Mouse (Mus musculus) liver (tissue): ENCODE results near the gene Iqsec3.

ENCODE experiments used
- DNase-seq: peaks from one replicate; pipeline ENCODE4 v3.0.0-alpha.2; 2020; ENCODE audit warnings: mixed read lengths

Gene Iqsec3

DNA sequence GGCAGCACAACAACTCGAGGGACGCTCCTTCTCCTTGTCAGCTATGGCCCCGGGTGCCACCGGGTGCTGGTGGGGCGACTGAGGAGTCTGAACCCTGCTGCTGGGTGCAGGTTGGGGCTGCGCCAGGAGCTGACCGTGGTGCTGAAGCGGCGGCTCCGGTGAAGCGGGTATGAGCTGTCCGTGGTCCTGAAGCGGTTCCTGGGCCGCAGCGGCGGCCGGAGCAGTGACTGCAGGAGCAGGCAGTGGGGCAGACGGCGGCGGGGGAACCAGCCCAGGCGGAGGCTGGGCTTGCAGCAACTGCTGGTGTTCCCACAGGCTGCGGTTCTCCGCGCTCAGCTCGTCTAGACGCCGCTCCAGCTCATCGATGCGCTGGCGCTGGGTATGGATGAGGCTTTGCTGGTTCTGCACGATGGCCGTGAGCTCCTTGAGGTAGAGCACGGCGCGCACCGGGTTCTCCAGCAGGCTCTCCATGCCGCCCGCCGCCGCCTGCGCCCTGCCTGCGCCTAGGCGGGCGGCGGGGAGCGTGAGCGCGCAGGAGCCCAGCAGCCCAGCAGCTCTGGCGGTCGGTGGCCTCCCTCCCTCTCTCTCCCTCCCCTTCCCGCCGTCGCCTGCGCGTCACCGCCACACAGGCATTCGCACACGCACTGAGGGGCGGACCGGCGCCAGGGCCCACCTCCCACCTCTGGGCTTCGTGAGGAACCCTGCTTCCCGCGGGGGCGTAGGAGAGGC is at the start of gene Iqsec3:
TSS of gene Iqsec3 (minus strand) at position 586 of the 729 bp plus-strand sequence.
- peak; percentile 85 for DNase-seq

DNA sequence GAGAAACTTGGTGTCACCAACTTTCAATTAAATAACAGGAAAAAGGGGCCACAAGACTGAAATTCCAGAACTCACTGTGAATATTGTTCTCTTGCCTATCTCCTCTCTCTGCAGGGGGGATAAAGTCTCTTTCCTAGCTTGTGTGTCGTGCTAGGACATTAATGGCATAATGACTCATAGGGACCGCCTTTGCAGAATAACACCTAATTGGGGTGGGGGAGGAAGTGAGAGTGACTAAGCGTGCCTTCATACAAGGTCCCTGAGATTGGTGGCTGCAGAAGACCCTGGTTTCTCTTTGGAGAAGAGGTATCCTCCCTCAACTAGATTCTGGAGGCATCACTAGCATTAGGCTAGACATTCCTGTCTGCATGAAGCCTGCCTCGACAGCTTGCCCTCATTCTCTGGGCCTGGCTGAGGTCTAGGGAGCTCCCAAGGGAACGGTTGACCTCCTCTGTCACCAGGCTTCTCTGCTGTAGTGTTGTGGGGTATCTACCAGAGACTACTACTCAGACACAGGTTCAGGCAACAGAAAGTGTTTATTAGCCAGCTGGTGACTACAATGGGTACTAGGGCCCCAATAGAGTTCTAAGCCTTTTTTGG is 48.7 kb upstream of the Iqsec3 start:
- no peak for DNase-seq

DNA sequence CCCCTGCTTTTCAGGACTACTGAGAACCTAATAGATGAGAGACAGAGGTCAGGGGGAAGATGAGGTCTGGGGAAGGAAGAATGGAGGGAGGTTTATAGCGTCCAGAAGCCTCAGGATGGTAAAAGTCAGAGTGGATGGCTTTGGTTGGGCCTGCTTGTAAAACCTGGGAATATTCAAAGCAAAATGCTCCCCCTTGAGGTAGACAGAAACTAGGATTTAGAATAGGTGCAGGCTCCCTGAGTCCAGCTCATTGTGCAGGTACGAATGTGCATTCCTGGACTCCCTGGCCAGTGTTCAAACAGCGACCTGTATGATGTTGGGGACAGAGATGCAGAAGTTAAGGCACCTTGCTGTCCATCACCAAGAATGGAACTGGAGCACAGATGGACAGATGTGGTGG is 47.6 kb upstream of the Iqsec3 start:
- DNase-seq: no peak

DNA sequence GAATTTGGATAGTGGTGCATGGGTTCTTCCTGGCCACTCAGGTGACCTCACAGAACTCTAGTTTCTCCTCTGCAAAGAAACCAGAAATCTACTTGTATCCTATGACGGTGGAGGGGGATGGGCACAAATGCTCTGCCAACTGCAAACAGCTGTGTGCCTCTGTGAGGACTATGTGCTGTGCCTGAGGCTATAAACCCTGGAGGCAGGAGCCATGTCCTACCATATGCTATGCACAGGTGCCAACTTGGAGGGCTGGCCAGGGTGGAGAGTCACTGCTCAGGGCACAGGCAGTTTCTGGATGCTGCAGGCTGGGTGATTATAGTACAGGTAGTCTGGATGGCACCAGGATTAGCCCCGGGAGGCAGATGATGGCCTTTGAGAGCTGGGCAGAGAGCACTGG is 46.4 kb upstream of the Iqsec3 start:
- DNase-seq: no peak

DNA sequence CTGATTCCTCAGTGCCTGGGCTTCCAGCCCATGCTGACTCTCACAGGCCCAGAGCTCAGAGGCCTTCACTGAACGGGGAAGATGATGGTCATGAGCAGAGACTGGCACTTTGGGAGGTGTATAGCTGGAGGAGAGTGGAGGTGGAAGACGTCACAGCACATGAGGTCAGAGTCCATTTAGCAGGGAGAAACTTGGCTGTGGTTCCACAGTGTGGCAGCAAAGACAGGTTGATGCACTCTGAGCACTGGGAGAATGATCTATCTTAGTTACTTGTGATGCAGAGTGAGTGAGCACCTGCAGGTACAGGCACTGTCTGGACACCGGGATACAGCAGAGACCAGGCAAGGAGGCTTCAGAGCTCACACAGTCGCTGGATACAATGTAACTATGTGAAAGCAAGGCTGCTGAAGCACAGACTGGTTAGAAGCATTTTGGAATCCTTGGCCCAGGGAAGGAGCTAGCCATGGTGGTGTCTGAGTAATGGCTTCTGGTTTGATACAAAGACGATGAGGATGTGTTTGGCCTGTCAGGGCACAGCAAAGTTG is 45.9 kb upstream of the Iqsec3 start:
- DNase-seq: no peak

DNA sequence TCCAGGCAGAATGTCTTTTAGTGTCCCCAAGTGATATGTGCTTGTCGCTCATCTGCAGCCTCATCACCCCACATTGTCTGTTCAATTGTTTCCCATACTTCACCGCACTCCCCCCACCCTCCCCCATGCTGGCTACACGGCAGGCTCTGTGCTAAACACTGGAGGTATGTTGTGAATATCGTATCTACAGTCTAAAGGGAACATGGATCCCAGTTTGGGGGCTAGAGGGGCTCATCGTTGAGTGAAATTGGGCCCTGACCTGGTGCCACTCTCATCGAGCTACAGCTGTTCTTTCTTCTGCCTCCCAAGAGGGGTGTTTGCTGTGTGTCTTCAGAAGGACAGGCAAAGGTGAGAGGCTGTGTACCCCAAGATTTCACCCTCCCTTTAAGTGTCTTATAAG is 44.2 kb upstream of the Iqsec3 start:
- no peak for DNase-seq

DNA sequence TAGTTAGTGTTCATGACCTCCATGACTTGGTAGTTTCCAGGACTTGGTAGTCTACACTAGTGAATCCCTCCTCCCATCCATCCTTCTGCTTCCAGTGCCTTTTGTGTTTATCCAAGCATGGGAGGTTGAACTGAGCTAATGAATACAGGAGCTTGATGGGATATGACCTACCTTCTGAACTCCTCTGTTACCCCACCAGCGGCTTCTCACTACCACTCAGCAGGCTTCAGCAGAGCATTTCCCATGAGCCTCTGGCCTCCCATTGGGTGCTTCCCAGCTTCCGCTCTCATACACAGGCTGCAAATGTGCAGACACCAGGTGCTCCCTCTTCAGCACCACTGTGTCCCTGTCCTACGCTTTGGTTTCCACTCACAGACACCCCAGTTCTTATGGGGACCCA is 36.9 kb upstream of the Iqsec3 start:
- no peak for DNase-seq

DNA sequence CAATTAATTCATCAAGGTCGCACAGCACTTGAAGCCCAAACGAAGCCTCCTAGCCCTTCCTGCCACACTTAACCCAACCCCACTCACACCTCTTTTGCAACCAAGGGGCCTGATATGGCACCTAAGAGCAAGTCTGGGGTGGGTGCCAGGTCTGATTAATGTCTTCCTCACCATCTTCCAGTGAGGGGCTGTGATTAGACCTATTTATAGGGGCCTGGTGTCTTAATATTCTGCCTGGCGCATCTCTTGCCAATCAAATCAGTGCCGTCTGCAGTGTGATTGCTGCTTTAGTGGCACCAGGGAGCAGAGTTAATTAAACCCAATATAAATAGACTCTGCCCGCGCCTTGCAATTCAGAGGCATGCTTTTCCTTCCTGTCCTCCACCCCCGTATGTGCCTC is 36.4 kb upstream of the Iqsec3 start:
- DNase-seq: no peak

DNA sequence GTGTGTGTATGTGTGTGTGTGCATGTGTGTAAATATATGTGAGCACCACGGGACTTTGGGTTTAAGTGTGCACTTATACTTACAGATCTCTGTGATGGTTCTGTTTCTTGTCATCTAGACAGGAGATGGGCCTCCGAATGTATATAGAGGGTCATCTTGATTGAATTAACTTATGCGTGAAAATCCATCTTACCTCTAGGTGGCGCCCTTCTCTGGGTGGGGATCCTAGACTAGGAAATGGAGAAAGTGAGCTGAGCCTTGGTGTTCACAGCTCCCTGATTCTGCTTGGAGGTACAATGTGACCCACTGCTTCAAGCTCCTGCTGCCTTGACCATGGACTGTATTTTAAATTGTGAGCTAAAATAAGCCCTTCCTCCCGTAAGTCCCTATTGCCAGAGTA is 34.8 kb upstream of the Iqsec3 start:
- DNase-seq: no peak

DNA sequence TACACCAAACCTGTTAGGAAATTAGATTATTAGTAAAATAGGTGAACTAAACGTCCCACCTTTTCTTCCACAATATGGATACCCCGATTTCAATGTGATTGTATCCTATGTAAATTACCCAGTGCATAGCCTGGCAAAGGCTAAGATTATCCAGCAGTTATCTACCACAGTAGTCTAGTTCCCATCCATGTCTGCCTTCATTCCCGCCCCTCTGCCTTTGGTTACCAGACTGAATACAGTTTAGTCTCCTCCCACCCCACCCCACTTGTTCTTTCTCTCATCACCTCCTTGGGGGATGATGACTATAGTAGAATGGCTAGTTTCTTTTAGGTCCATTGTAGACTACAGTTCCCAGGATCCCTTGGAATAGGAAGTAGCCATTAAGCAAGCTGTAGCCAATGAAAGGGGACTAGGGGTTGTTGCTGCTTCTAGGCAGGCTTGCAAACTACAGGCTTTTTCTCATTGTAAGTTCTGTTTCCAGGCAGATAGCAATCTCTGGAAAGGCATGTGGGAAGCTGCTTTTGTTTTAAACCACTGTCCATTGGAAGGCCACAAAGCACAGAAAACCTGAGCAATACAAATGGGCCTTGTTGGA is 27.7 kb upstream of the Iqsec3 start:
- DNase-seq: no peak

DNA sequence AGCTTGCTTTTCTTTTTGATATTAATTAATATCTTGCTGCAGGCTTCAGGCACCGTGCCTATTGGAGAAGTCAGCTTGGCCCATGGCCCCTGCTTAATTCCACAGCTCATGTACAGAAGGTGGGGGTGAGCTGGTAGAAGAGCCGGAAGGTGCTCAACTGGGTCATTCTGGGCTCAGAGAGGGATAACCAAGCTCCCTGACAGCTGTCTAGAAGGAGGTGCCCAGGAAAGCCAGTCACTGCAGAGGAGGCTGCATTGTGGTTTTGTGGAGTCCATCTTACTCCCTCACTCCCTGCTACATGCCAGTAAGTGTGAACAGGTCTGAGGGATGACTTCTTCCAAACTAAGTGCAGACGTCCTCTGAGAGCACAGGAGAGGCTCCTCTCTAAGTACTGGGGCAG is 26.4 kb upstream of the Iqsec3 start:
- no peak for DNase-seq

DNA sequence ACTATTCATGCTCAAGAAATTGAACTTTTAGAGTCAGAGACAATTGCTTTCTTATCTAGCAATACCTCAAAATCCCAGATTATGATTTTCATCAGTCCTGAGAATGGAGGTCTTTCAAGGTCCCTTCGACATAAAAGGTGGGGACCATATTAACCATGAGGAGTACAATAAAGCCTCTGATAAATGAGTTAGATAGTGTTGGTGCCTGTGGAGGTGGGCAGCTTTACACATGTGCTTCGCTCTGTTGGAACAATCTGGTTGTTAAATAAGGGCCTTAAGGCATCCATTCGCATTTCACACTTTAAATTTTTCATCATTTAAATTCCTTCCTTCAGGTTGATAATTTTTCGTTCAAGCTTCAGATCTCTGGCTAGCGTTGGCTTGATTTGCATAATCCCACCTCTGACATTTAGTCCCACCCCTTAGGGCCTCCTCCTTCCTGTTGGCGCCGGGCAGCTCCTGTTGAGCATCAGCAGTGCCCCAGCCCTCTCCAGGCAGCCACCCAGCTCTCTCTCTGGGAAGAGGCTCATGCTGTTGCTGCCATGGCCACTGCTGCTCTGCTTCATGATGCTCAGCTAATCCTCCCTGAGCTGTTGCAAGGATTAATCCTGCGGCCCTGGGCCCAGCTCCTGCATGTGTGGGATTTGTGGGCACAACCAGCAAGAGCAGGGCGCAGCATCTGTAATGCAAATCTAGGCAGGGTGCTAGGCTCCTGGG is 25.5 kb upstream of the Iqsec3 start:
- DNase-seq: no peak

DNA sequence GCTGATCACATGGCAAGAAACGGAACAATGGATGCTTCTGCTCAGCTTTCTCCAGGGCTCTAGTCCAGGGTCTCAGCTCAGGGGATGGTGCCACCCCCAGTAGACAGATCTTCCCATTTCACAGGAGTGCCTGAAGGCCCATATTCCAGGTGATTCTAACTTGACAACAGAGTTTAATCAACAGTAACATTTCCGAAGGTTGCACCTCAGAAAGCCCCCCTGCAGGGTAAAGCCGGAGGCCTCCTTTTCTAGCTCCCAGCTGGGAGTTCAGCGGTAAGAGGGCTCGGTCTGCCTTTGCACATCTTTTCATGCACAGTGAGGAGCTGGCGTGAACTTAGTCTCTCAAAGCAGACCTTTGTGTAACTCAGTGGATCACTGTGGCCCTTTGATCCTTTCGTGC is 22.1 kb upstream of the Iqsec3 start:
- no peak for DNase-seq

DNA sequence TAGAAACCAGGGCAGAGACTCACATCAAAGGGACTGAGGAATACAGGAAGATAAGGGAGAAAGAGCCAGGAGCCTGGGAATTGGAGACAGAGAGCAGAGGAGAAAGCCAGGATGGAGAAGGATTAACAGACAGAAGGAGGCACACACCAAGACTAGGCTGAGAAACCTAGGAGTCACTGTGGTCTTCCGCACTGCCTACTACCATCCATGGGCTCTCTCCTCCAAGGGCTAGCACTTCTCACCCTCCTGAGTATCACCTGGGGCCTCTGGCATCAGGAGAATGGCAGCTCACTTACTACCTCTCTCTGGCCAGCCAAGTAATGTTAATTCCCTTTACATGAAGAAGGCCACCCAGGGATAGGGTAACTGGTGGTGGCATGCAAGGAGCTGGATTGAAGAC is 21.5 kb upstream of the Iqsec3 start:
- no peak for DNase-seq

DNA sequence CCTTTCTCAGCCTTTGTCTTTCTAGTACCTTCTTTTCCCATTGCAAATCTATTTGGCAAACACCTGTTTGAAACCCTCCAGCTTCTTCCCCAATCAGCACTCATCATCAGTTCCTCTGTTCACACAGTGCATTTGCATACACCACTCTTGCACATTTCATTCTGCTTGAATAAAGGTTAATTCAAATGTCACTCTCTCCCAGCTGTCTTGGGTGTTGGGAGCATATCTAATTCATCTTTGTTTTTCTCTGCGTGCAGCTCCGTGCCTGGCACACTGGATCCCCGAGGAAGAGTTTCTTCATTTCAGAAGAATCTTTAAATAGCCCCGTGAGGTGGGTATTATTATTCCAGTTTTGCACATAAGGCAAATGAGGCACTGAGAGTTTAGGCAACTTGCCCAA is 20.8 kb upstream of the Iqsec3 start:
- DNase-seq: no peak

DNA sequence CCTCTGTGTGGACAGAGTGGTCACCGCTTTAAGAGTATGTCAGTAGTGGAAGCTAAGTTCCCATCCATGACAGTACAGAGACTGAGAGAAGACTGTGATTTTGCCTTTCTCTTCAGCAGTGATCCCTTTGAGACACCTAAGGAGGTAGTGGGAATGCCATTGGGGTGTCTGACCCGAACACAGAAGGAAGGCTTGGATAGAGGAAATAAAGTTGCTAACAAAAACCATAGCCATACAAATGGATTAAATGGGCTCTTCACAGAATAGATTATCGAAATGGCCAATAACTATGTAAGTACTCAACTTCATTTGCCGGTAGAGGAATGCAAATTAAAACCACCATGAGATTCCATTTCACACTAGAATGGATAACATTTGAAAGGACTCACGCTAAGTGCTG is 17.9 kb upstream of the Iqsec3 start:
- DNase-seq: no peak

DNA sequence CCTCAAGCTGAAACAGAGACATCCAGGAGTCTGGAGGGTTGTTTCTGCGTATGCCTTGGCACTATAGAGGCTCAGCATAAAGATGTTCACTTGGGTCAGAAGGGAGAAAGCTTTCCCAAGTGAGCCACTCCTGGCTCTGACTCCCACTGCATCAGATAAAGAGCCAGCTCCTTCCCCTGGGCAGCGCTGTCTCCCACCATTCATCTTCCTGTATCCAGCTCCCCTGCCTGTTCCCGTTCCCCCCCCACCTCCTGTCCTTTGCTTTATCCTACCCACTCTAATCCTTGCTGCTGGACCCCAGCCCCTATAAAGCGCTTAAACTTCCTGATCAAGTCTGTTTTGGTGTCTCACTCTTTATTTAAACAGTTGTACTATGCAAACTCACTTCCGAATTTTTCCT is 1.2 kb downstream of the Iqsec3 start:
- no peak for DNase-seq

DNA sequence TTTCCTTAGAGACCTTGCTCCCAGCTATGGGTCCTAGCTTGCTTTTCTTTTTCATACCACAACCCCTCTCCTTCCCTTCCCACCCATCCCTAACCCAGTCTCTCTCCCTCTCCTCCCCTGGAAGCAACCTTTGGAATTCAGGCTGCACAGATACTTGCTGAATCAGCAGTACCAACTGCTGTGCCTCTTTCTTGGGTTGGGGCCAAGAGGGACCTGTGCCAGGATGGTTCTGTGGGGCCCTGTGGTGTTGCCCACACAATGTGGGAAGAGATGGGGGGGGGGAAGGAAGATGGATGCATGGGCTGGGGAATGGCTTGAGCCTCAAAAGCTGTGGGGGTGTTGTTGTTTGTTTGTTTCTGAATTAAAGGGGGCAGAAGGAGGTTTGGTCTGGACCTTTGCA is 5.2 kb downstream of the Iqsec3 start:
- DNase-seq: no peak

DNA sequence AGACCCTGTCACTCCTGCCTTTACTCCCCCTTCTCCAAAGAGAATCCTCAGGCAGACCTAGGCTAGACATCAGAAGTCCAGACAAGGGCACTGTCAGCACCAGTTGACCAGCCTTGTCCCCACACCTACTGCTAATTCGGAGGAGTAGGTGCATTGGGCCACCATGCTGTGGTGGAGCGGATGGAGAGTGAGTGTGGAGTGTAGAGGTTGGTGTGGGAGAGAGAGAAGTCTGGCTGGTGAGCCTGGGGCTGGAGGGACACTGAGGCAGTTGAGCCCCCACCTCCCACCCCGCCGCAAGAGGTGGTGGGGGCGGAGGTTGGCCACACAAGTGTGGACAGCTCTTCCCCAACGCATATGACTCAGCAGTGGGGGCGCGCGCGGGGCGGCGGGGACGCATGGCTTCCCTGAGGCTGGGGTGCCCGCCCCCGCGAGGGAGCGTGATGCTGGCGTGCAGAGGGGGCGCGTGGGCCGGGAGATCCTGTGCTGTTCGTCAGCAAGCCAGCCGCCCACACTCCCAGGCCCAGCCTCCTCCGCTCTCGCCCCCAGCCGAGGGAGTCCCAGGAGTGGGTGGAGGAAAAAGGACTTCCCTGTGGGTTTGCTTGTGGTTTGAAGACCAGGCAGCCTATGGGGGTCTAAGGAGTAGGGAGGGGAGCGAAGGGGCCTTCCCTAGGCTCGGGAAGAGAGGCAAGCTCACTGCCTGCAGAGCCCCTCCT is 10.7 kb downstream of the Iqsec3 start:
- DNase-seq: peak; percentile 9

DNA sequence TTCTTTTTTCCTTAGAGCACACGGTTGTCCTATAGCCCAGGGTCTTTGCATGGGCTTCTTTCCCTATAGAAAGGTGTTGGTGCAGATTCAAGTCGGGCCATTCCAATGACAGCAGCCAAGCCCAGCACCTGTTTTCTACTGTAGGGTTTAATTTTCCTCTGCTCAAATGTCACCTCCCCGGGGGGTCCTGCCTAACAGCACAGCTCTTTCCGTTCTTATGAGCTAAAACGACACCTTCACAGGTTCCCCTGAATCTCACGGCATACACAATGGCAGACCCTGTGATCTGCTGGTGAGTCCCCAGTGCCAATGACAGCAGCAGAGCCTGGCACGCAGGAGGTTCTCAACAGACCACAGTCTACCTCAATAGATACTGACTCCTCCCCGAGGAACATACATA is 16.1 kb downstream of the Iqsec3 start:
- DNase-seq: no peak

DNA sequence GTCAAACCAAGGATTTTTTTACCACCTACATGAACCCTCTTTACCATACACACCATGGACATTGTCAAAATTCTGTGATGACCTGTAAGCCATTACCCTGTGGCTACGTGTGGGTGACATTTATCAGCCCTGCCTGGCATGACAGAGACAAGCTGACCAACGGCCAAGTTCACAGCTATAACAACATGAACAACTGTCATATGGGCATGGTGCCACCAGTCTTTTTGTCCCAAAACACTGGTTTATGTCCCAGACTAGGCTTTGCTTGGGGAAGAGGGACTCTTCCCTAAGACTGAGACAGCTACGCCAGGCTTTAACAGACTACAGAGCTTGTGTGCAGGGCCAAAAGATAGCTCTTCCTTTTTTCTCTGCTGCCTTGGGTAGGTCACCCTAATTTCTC is 16.8 kb downstream of the Iqsec3 start:
- DNase-seq: no peak

DNA sequence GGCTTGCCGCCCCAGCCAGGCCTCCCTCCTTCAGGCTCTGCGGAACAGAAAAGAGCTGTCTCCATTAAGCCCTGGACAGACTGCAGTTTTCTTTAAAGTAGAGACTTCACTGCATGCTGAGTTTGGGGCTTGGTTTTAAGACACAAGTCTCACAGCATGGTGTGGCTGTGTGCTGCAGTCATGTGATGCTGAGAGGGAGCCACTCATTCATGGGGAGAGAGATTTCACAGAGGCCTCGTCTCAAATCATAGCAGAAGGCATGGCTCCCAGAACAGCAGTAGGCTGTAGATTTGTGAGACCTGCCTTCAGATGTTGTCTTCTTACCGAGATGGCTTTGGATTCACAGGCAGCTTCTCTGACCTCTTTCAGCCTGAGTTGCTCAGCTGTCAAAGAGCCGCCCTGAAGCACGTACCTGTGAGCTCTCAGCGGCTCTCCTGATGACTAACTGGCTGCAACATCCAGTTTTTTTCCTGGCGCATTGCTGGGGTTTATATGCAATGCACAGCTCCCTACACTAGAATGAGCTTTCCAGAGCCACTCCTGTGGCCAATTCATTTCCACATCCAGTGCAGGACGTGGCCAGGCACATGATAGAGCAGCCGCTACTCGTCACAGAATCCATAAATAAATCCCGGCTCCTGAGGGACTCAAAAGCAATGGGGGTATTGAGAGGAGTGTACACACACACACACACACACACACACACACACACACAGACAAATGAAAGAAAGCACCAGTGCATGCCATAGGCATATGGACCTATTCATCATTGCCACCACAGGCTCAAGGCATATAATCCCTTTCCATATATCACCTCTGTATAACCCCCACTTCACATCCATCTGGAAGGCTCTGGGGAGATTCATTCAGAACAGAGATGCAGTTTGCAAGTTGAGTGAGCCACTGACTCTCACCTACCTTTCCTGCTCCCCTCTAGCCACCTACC is 18.7 kb downstream of the Iqsec3 start:
- no peak for DNase-seq
